Mouse (Mus musculus) kidney, embryonic 16.5 days (tissue): ENCODE data around the gene Ccr7. TPM values are rescaled to one million over a fixed set of nuclear protein-coding genes. Genes with fewer than 3 reads are reported as not detected.
A peak's percentile ranks its signal among the peaks of the same experiment; 100 is the strongest.

Source experiments
- ATAC-seq: fragments of 200-750 bp; cut with Nextera tagmentation; 2 replicates; pipeline ENCODE4 v1.8.0; 2017; ENCODE audit warnings: moderate TSS enrichment; ENCODE audit not compliant: low FRiP score, low TSS enrichment
- H3K27ac ChIP-seq: fragments of 300-500 bp; sonication (generic); 2 replicates; pipeline ENCODE4 v1.5.1; 2014; ENCODE audit warnings: low read length
- H3K27me3 ChIP-seq: fragments of 300-500 bp; sonication (generic); 2 replicates; pipeline ENCODE4 v1.6.1; 2014; ENCODE audit warnings: low read length, control low read depth, mixed read lengths; ENCODE audit not compliant: insufficient read depth
- H3K36me3 ChIP-seq: fragments of 300-500 bp; sonication (generic); 2 replicates; pipeline ENCODE4 v1.6.1; 2014; ENCODE audit warnings: low read length, control low read depth, mixed read lengths; ENCODE audit not compliant: insufficient read depth
- H3K4me1 ChIP-seq: fragments of 300-500 bp; sonication (generic); 2 replicates; pipeline ENCODE4 v1.6.1; 2014; ENCODE audit warnings: low read length, control low read depth, mixed read lengths; ENCODE audit not compliant: insufficient read depth
- H3K4me2 ChIP-seq: fragments of 300-500 bp; sonication (generic); replicated peaks from 2 replicates; pipeline ENCODE4 v1.6.1; 2014; ENCODE audit warnings: low read depth, low read length
- H3K4me3 ChIP-seq: fragments of 300-500 bp; sonication (generic); 2 replicates; pipeline ENCODE4 v1.5.1; 2014; ENCODE audit warnings: mild to moderate bottlenecking, low read length
- H3K9ac ChIP-seq: fragments of 300-500 bp; sonication (generic); replicated peaks from 2 replicates; pipeline ENCODE4 v1.6.1; 2014; ENCODE audit warnings: low read length
- H3K9me3 ChIP-seq: fragments of 300-500 bp; sonication (generic); 2 replicates; pipeline ENCODE4 v1.6.1; 2016; ENCODE audit warnings: low read length, control low read depth
- WGBS: fragments of 180-500 bp; shearing (Covaris S2); extraction: QIAGEN DNeasy Blood & Tissue Kit; methylation state at CpG from one replicate; pipeline ENCODE4 v1.1.7; 2014; 5-methylcytosine and 5-hydroxymethylcytosine counted together
- polyA plus RNA-seq: library from polyadenylated mRNA; unstranded; fragments of >200 nt; fragmentation: Nextera tagmentation; extraction: Ambion mirVana; gene quantifications from 2 replicates; pipeline ENCODE4 v1.2.1, GENCODE M21; 2015

Ccr7 gene
- polyA plus RNA-seq, 1 experiment from 2014 or later, result 0.41 TPM

- Histone ChIP-seq H3K36me3 (no peaks in the 10 kb centered on the region), H3K4me2 (no peak overlapping the region), H3K27ac (peak overlapping the region; percentile 39; the same call in 1 of the 2 replicates), H3K27me3 (no peaks in the 10 kb centered on the region), H3K4me1 (peaks cover 22% of the 10 kb centered on the region), H3K9me3 (no peaks in the 10 kb centered on the region), H3K4me3 (no peak overlapping the region), H3K9ac (peak overlapping the region; percentile 42)
- no peak for ATAC-seq
- WGBS, result 47% methylated on average over 20 of the region's 20 CpGs
Observed at GRCm38 (mm10) chr11:99120524-99121217, 34.2 kb downstream of the Ccr7 start.

GRCm38 (mm10) chr11:99118963-99119362 lies 35.9 kb downstream of the Ccr7 start:
- Histone ChIP-seq H3K4me2 (no peak overlapping the region), H3K27ac (no peak overlapping the region), H3K9me3 (no peaks in the 10 kb centered on the region), H3K36me3 (no peaks in the 10 kb centered on the region), H3K27me3 (no peaks in the 10 kb centered on the region), H3K4me1 (peaks cover 11% of the 10 kb centered on the region), H3K4me3 (no peak overlapping the region), H3K9ac (no peak overlapping the region)
- WGBS, result 82% methylated on average over 7 of the region's 7 CpGs
- no peak for ATAC-seq

GRCm38 (mm10) chr11:99118420-99118819 lies 36.5 kb downstream of the Ccr7 start:
- no peak for ATAC-seq

GRCm38 (mm10) chr11:99117907-99118306 lies 37.0 kb downstream of the Ccr7 start:
- ATAC-seq, result no peak
- H3K27me3 ChIP-seq, result no peaks in the 10 kb centered on the region
- H3K9me3 ChIP-seq, result no peaks in the 10 kb centered on the region
- H3K4me1 ChIP-seq, result peaks cover 21% of the 10 kb centered on the region
- no peak overlapping the region for H3K9ac ChIP-seq
- no peaks in the 10 kb centered on the region for H3K36me3 ChIP-seq
- WGBS, result 84% methylated on average over 7 of the region's 7 CpGs
- H3K27ac ChIP-seq, result no peak overlapping the region
- no peak overlapping the region for H3K4me3 ChIP-seq
- no peak overlapping the region for H3K4me2 ChIP-seq

More at GRCm38 (mm10) chr11:99118420-99118819, 36.5 kb downstream of the Ccr7 start:
- H3K27me3 ChIP-seq, result no peaks in the 10 kb centered on the region
- H3K4me3 ChIP-seq, result no peak overlapping the region
- peaks cover 16% of the 10 kb centered on the region for H3K4me1 ChIP-seq
- no peak overlapping the region for H3K9ac ChIP-seq
- H3K27ac ChIP-seq, result no peak overlapping the region
- no peaks in the 10 kb centered on the region for H3K36me3 ChIP-seq
- H3K9me3 ChIP-seq, result no peaks in the 10 kb centered on the region
- no peak overlapping the region for H3K4me2 ChIP-seq
- WGBS, result 97% methylated on average over 1 of the region's 1 CpGs

- H3K27ac ChIP-seq, result no peak overlapping the region
Observed at GRCm38 (mm10) chr11:99115940-99116339, 38.9 kb downstream of the Ccr7 start.

GRCm38 (mm10) chr11:99113111-99113510 lies 41.8 kb downstream of the Ccr7 start:
- no peak overlapping the region for H3K4me2 ChIP-seq
- no peak for ATAC-seq
- no peak overlapping the region for H3K4me3 ChIP-seq
- H3K4me1 ChIP-seq, result peaks cover 17% of the 10 kb centered on the region
- no peak overlapping the region for H3K9ac ChIP-seq
- H3K27me3 ChIP-seq, result no peaks in the 10 kb centered on the region
- 6% methylated on average over 3 of the region's 3 CpGs for WGBS
- 0 out of 2 replicates have a peak, but pooled peaks cover 4% of the 10 kb centered on the region for H3K9me3 ChIP-seq
- H3K27ac ChIP-seq, result peak overlapping the region; percentile 73
- no peaks in the 10 kb centered on the region for H3K36me3 ChIP-seq

More at GRCm38 (mm10) chr11:99115940-99116339, 38.9 kb downstream of the Ccr7 start:
- Histone ChIP-seq H3K4me3 (no peak overlapping the region), H3K9me3 (no peaks in the 10 kb centered on the region), H3K4me2 (no peak overlapping the region), H3K27me3 (no peaks in the 10 kb centered on the region), H3K9ac (no peak overlapping the region), H3K4me1 (peaks cover 24% of the 10 kb centered on the region), H3K36me3 (no peaks in the 10 kb centered on the region)
- 67% methylated on average over 6 of the region's 6 CpGs for WGBS
- ATAC-seq, result no peak

- H3K4me3 ChIP-seq, result no peak overlapping the region
- peaks cover 17% of the 10 kb centered on the region for H3K4me1 ChIP-seq
- peak overlapping the region; percentile 73 for H3K27ac ChIP-seq
- no peaks in the 10 kb centered on the region for H3K36me3 ChIP-seq
- no peak for ATAC-seq
- 0 out of 2 replicates have a peak, but pooled peaks cover 4% of the 10 kb centered on the region for H3K9me3 ChIP-seq
- H3K9ac ChIP-seq, result no peak overlapping the region
- H3K27me3 ChIP-seq, result no peaks in the 10 kb centered on the region
- WGBS, result 33% methylated on average over 5 of the region's 5 CpGs
- no peak overlapping the region for H3K4me2 ChIP-seq
Observed at GRCm38 (mm10) chr11:99112700-99113099, 42.2 kb downstream of the Ccr7 start.

GRCm38 (mm10) chr11:99111631-99112030 lies 43.2 kb downstream of the Ccr7 start:
- no peak overlapping the region for H3K9ac ChIP-seq

GRCm38 (mm10) chr11:99111155-99111554 lies 43.7 kb downstream of the Ccr7 start:
- 0 out of 2 replicates have a peak, but pooled peaks cover 4% of the 10 kb centered on the region for H3K9me3 ChIP-seq
- 0 out of 2 replicates have a peak, but pooled peaks have one; percentile 22 for ATAC-seq
- no peaks in the 10 kb centered on the region for H3K27me3 ChIP-seq
- WGBS, result 56% methylated on average over 11 of the region's 11 CpGs
- H3K27ac ChIP-seq, result no peak overlapping the region
- no peak overlapping the region for H3K4me2 ChIP-seq
- H3K36me3 ChIP-seq, result no peaks in the 10 kb centered on the region
- no peak overlapping the region for H3K4me3 ChIP-seq
- H3K9ac ChIP-seq, result no peak overlapping the region
- peaks cover 31% of the 10 kb centered on the region for H3K4me1 ChIP-seq

More at GRCm38 (mm10) chr11:99111631-99112030, 43.2 kb downstream of the Ccr7 start:
- H3K4me2 ChIP-seq, result no peak overlapping the region
- 78% methylated on average over 7 of the region's 7 CpGs for WGBS
- H3K27me3 ChIP-seq, result no peaks in the 10 kb centered on the region
- H3K27ac ChIP-seq, result no peak overlapping the region
- H3K4me3 ChIP-seq, result no peak overlapping the region
- 0 out of 2 replicates have a peak, but pooled peaks cover 4% of the 10 kb centered on the region for H3K9me3 ChIP-seq
- H3K4me1 ChIP-seq, result peaks cover 26% of the 10 kb centered on the region
- no peaks in the 10 kb centered on the region for H3K36me3 ChIP-seq
- no peak for ATAC-seq
